Mouse (Mus musculus): ENCODE measurements at regions not wholly inside any gene's neighbourhood (a gene's known extent, or its start where the extent isn't known, plus 50 kb on each side); places are given as distances from the start of the nearest gene placed in this dataset.
A peak's percentile ranks its signal among the peaks of the same experiment; 100 is the strongest.
"Not testable (repeated sequence)": the region's sequence is repeated elsewhere in the genome, so short reads cannot be mapped to it uniquely, and the experiment has no call there.

GRCm38 (mm10) chr6:10803383-10803782 is 1103.9 kb downstream of the Ndufa4 start:
- intact Hi-C loops (cut with DNase I), result no loop called here
- DNase-seq, result no peak

DNA sequence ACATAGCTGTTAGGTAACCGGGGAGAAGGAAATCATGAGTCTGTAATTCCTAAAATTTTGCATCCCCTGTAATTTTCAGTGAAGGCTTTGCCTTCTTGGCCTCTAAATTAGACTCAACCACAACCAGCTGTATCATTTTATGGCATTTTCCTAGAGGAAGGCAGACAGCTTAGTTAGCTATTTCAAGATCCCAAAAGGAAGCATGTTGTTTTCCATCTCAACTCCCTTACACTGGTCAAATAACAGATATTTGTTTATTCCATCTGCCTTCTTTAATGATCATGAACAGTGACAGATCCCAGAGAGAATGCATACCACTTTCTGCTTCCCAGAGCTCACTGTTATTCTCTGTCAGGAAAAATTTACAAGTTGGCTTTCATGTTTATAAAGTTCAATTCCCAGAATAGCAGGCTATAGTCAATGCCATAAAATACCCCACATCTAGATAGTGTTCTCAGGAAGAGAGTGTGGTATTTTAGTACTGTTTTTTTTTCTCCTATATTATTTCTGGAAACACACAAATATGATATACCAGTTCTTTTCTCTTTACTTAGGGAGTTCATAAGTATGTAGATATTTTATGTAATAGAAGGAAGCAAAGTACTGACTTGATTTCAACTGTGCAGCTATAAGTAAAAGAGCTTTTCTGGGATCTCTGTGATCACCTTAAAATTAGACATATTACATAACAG is 1148.5 kb downstream of the Ndufa4 start:
- no peak for DNase-seq
- intact Hi-C loops (cut with DNase I), result no loop called here

GRCm38 (mm10) chr6:10758051-10758450 is 1149.2 kb downstream of the Ndufa4 start:
- DNase-seq, result no peak
- intact Hi-C loops (cut with DNase I), result no loop called here

GRCm38 (mm10) chr6:10744056-10744455 is 1163.2 kb downstream of the Ndufa4 start:
- intact Hi-C loops (cut with DNase I), result no loop called here
- no peak for DNase-seq

DNA sequence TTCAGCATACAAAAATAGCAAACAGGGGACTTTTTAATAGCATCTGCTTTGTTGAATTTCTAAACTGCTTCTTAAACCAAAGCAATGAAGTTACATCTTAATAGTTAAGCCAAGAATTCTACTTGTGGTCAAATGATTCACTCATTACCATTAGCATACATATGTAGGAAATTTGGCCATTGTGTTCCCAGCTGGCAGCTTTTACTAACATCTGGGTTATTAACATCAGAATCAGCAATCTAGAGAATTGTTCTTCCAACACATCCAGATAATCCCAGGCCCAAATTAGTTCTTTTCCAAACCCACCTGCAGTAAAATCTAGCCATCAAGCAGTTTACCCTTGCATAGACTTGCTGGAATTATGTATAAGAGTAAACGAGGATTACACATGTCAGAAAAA is 1184.7 kb downstream of the Ndufa4 start:
- DNase-seq, result no peak
- intact Hi-C loops (cut with DNase I), result no loop called here

GRCm38 (mm10) chr6:10690526-10690925 is 1216.8 kb downstream of the Ndufa4 start:
- DNase-seq, result peak in 1 of 2 experiments; percentile 3
- intact Hi-C loops (cut with DNase I), result not testable (repeated sequence)
